Mouse (Mus musculus): Measurements from ENCODE around the gene Ist1. TPM values are rescaled to one million over a fixed set of nuclear protein-coding genes. Genes with fewer than 3 reads are reported as not detected.

Ist1 gene
- total RNA-seq, 2 experiments from 2014 or later: 34.6 to 45.8 TPM

Other genes starting within 250 kb of the Ist1 start
- not detected in 2 replicates for gene Pmfbp1, start 199.2 kb downstream of the Ist1 start, total RNA-seq (2015; ENCODE audit: low replicate concordance)
- not detected in 2 replicates for gene Pmfbp1, start 199.2 kb downstream of the Ist1 start, total RNA-seq (2017; ENCODE audit: low replicate concordance)
- gene Dhx38, start 127.4 kb downstream of the Ist1 start, total RNA-seq (2015; ENCODE audit: low replicate concordance): 6.1 and 6.3 TPM in 2 replicates
- gene Dhx38, start 127.4 kb downstream of the Ist1 start, total RNA-seq (2017; ENCODE audit: low replicate concordance): 18.2 and 26.5 TPM in 2 replicates
- gene Txnl4b, start 127.4 kb downstream of the Ist1 start, total RNA-seq (2015; ENCODE audit: low replicate concordance): 1.9 and 3.6 TPM in 2 replicates
- 3.8 and 4.3 TPM in 2 replicates for gene Txnl4b, start 127.4 kb downstream of the Ist1 start, total RNA-seq (2017; ENCODE audit: low replicate concordance)
- 99.9 and 127 TPM in 2 replicates for gene Hp, start 114.1 kb downstream of the Ist1 start, total RNA-seq (2015; ENCODE audit: low replicate concordance)
- gene Hp, start 114.1 kb downstream of the Ist1 start, total RNA-seq (2017; ENCODE audit: low replicate concordance): 102 and 125 TPM in 2 replicates
- gene Dhodh, start 84.6 kb downstream of the Ist1 start, total RNA-seq (2015; ENCODE audit: low replicate concordance): 0.77 and 4.8 TPM in 2 replicates
- 4.0 and 4.3 TPM in 2 replicates for gene Dhodh, start 84.6 kb downstream of the Ist1 start, total RNA-seq (2017; ENCODE audit: low replicate concordance)
- gene Pkd1l3, start 78.7 kb downstream of the Ist1 start, total RNA-seq (2015; ENCODE audit: low replicate concordance): 0.38 TPM in 1 of 2 replicates, not detected in the other
- gene Pkd1l3, start 78.7 kb downstream of the Ist1 start, total RNA-seq (2017; ENCODE audit: low replicate concordance): not detected in 2 replicates
- 1.7 and 5.9 TPM in 2 replicates for gene Zfp821, start 12.3 kb upstream of the Ist1 start, total RNA-seq (2015; ENCODE audit: low replicate concordance)
- gene Zfp821, start 12.3 kb upstream of the Ist1 start, total RNA-seq (2017; ENCODE audit: low replicate concordance): 9.6 and 12.0 TPM in 2 replicates
- gene Atxn1l, start 44.5 kb upstream of the Ist1 start, total RNA-seq (2015; ENCODE audit: low replicate concordance): 1.3 and 5.6 TPM in 2 replicates
- 3.5 and 4.3 TPM in 2 replicates for gene Atxn1l, start 44.5 kb upstream of the Ist1 start, total RNA-seq (2017; ENCODE audit: low replicate concordance)
- gene Ap1g1, start 85.3 kb upstream of the Ist1 start, total RNA-seq (2015; ENCODE audit: low replicate concordance): 35.7 and 85.7 TPM in 2 replicates
- 26.2 and 55.2 TPM in 2 replicates for gene Ap1g1, start 85.3 kb upstream of the Ist1 start, total RNA-seq (2017; ENCODE audit: low replicate concordance)
- 32.1 and 41.6 TPM in 2 replicates for gene Phlpp2, start 175.3 kb upstream of the Ist1 start, total RNA-seq (2015; ENCODE audit: low replicate concordance)
- 63.2 and 70.5 TPM in 2 replicates for gene Phlpp2, start 175.3 kb upstream of the Ist1 start, total RNA-seq (2017; ENCODE audit: low replicate concordance)